Mouse (Mus musculus) forebrain, embryonic 11.5 days (tissue): ENCODE results near the gene Arhgap8. TPM values are rescaled to one million over a fixed set of nuclear protein-coding genes. Genes with fewer than 3 reads are reported as not detected.

ENCODE experiments used
- ATAC-seq: fragments of 200-750 bp; cut with Nextera tagmentation; replicated peaks from 2 replicates; pipeline ENCODE4 v1.8.0; 2017; ENCODE audit warnings: moderate TSS enrichment; ENCODE audit not compliant: low FRiP score
- DNase-seq: peaks from one replicate; pipeline ENCODE4 v3.0.0-alpha.2; 2017; ENCODE audit warnings: low spot score
- H3K27ac ChIP-seq: fragments of 300-500 bp; sonication (generic); 2 replicates; pipeline ENCODE4 v1.5.1; 2014; ENCODE audit warnings: low read depth, low read length
- H3K27me3 ChIP-seq: fragments of 300-500 bp; sonication (generic); 2 replicates; pipeline ENCODE4 v1.6.1; 2014; ENCODE audit warnings: mild to moderate bottlenecking, low read length, mixed read lengths; ENCODE audit not compliant: control insufficient read depth, insufficient read depth
- H3K36me3 ChIP-seq: fragments of 300-500 bp; sonication (generic); 2 replicates; pipeline ENCODE4 v1.6.1; 2014; ENCODE audit warnings: mild to moderate bottlenecking, low read length, moderate library complexity, mixed read lengths; ENCODE audit not compliant: control insufficient read depth, insufficient read depth
- H3K4me1 ChIP-seq: fragments of 300-500 bp; sonication (generic); replicated peaks from 2 replicates; pipeline ENCODE4 v1.6.1; 2014; ENCODE audit warnings: low read length, mixed read lengths; ENCODE audit not compliant: control insufficient read depth, insufficient read depth
- H3K4me2 ChIP-seq: fragments of 300-500 bp; sonication (generic); 2 replicates; pipeline ENCODE4 v1.6.1; 2014; ENCODE audit warnings: low read depth, mild to moderate bottlenecking, low read length, moderate library complexity, mixed read lengths; ENCODE audit not compliant: severe bottlenecking
- H3K4me3 ChIP-seq: fragments of 300-500 bp; sonication (generic); 2 replicates; pipeline ENCODE4 v1.5.1; 2014; ENCODE audit warnings: low read depth, low read length
- H3K9ac ChIP-seq: fragments of 300-500 bp; sonication (generic); 2 replicates; pipeline ENCODE4 v1.6.1; 2014; ENCODE audit warnings: low read length
- H3K9me3 ChIP-seq: fragments of 300-500 bp; sonication (generic); 2 replicates; pipeline ENCODE4 v1.6.1; 2016; ENCODE audit warnings: low read length, mixed read lengths; ENCODE audit not compliant: control insufficient read depth
- WGBS: fragments of 180-500 bp; shearing (Covaris S2); extraction: QIAGEN DNeasy Blood & Tissue Kit; methylation state at CpG from one replicate; pipeline ENCODE4 v1.1.7; 2014; 5-methylcytosine and 5-hydroxymethylcytosine counted together
- polyA plus RNA-seq: library from polyadenylated mRNA; unstranded; fragments of >200 nt; fragmentation: Nextera tagmentation; extraction: Ambion mirVana; gene quantifications from 2 replicates; pipeline ENCODE4 v1.2.1, GENCODE M21; 2014

Arhgap8 gene
- polyA plus RNA-seq, 1 experiment from 2014 or later, result 1.1 TPM

GRCm38 (mm10) chr15:84679090-84679489 is 40.8 kb upstream of the Arhgap8 start:
- Histone ChIP-seq H3K9ac (no peak overlapping the region), H3K9me3 (no peaks in the 10 kb centered on the region), H3K36me3 (no peaks in the 10 kb centered on the region), H3K4me3 (no peak overlapping the region), H3K27me3 (peaks cover 7% of the 10 kb centered on the region), H3K4me1 (peaks cover 5% of the 10 kb centered on the region; the same call in 1 of the 2 replicates), H3K27ac (no peak overlapping the region), H3K4me2 (no peak overlapping the region)
- DNase-seq (no peak), ATAC-seq (no peak)
- WGBS, result 93% methylated on average over 4 of the region's 4 CpGs

GRCm38 (mm10) chr15:84679794-84680193 is 40.1 kb upstream of the Arhgap8 start:
- ATAC-seq (no peak), DNase-seq (no peak)
- WGBS, result 76% methylated on average over 3 of the region's 3 CpGs
- no peak overlapping the region for H3K4me3 ChIP-seq
- H3K27me3 ChIP-seq, result peaks cover 7% of the 10 kb centered on the region
- no peak overlapping the region for H3K4me2 ChIP-seq
- H3K4me1 ChIP-seq, result peaks cover 5% of the 10 kb centered on the region; the same call in 1 of the 2 replicates
- H3K9ac ChIP-seq, result no peak overlapping the region
- no peak overlapping the region for H3K27ac ChIP-seq
- H3K9me3 ChIP-seq, result no peaks in the 10 kb centered on the region
- H3K36me3 ChIP-seq, result no peaks in the 10 kb centered on the region

- peak; percentile 73 for ATAC-seq
- no peak overlapping the region for H3K27ac ChIP-seq
- H3K4me1 ChIP-seq, result peaks cover 5% of the 10 kb centered on the region; the same call in 1 of the 2 replicates
- H3K9ac ChIP-seq, result peak overlapping the region; percentile 59
- 1% methylated on average over 57 of the region's 77 CpGs for WGBS
- peak; percentile 94 for DNase-seq
- H3K4me3 ChIP-seq, result peak overlapping the region; percentile 59
- H3K27me3 ChIP-seq, result peaks cover 7% of the 10 kb centered on the region
- no peaks in the 10 kb centered on the region for H3K36me3 ChIP-seq
- H3K4me2 ChIP-seq, result peak overlapping the region; percentile 94
- H3K9me3 ChIP-seq, result no peaks in the 10 kb centered on the region
Observed at GRCm38 (mm10) chr15:84680545-84681454, 39.1 kb upstream of the Arhgap8 start.

- Histone ChIP-seq H3K4me3 (peak overlapping the region; percentile 59), H3K4me1 (peaks cover 5% of the 10 kb centered on the region; the same call in 1 of the 2 replicates), H3K27me3 (peaks cover 7% of the 10 kb centered on the region), H3K27ac (no peak overlapping the region), H3K9ac (peak overlapping the region; percentile 59), H3K4me2 (peak overlapping the region; percentile 94), H3K36me3 (no peaks in the 10 kb centered on the region), H3K9me3 (no peaks in the 10 kb centered on the region)
- DNase-seq, result peak; percentile 83
- peak; percentile 71 for ATAC-seq
- WGBS, result 2% methylated on average over 30 of the region's 31 CpGs
Observed at GRCm38 (mm10) chr15:84681455-84682193, 38.2 kb upstream of the Arhgap8 start.

GRCm38 (mm10) chr15:84682206-84682605 is 37.6 kb upstream of the Arhgap8 start:
- Histone ChIP-seq H3K4me2 (no peak overlapping the region), H3K27me3 (peaks cover 7% of the 10 kb centered on the region), H3K27ac (no peak overlapping the region), H3K4me3 (no peak overlapping the region), H3K9me3 (no peaks in the 10 kb centered on the region), H3K4me1 (peaks cover 5% of the 10 kb centered on the region; the same call in 1 of the 2 replicates), H3K36me3 (no peaks in the 10 kb centered on the region), H3K9ac (no peak overlapping the region)
- WGBS, result 67% methylated on average over 3 of the region's 3 CpGs
- no peak for ATAC-seq
- no peak for DNase-seq

GRCm38 (mm10) chr15:84682821-84683220 is 37.0 kb upstream of the Arhgap8 start:
- Histone ChIP-seq H3K4me1 (peaks cover 5% of the 10 kb centered on the region; the same call in 1 of the 2 replicates), H3K4me3 (no peak overlapping the region), H3K27ac (no peak overlapping the region), H3K9ac (no peak overlapping the region), H3K4me2 (no peak overlapping the region), H3K36me3 (no peaks in the 10 kb centered on the region), H3K9me3 (no peaks in the 10 kb centered on the region), H3K27me3 (peaks cover 7% of the 10 kb centered on the region)
- WGBS, result 67% methylated on average over 5 of the region's 5 CpGs
- ATAC-seq, result no peak
- DNase-seq, result no peak

- H3K4me3 ChIP-seq, result no peak overlapping the region
- H3K9ac ChIP-seq, result no peak overlapping the region
- H3K27me3 ChIP-seq, result peaks cover 7% of the 10 kb centered on the region
- no peaks in the 10 kb centered on the region for H3K36me3 ChIP-seq
- no peak overlapping the region for H3K4me2 ChIP-seq
- peaks cover 5% of the 10 kb centered on the region; the same call in 1 of the 2 replicates for H3K4me1 ChIP-seq
- no peak for ATAC-seq
- no peak for DNase-seq
- no peak overlapping the region for H3K27ac ChIP-seq
- no peaks in the 10 kb centered on the region for H3K9me3 ChIP-seq
- WGBS, result 68% methylated on average over 5 of the region's 5 CpGs
Observed at GRCm38 (mm10) chr15:84684520-84684919, 35.3 kb upstream of the Arhgap8 start.

- WGBS, result 74% methylated on average over 3 of the region's 3 CpGs
- DNase-seq, result no peak
- Histone ChIP-seq H3K36me3 (no peaks in the 10 kb centered on the region), H3K9me3 (no peaks in the 10 kb centered on the region), H3K4me2 (no peak overlapping the region), H3K9ac (no peak overlapping the region), H3K27me3 (peaks cover 5% of the 10 kb centered on the region), H3K27ac (no peak overlapping the region), H3K4me3 (no peak overlapping the region), H3K4me1 (peaks cover 5% of the 10 kb centered on the region; the same call in 1 of the 2 replicates)
- no peak for ATAC-seq
Observed at GRCm38 (mm10) chr15:84685417-84685816, 34.4 kb upstream of the Arhgap8 start.
